Mouse (Mus musculus): ENCODE measurements around the gene Adam21. TPM values are rescaled to one million over a fixed set of nuclear protein-coding genes. Genes with fewer than 3 reads are reported as not detected.

The Adam21 gene
- polyA plus RNA-seq (2016; fragmentation: Nextera tagmentation; extraction: Ambion mirVana), result 0.09 and 0.21 TPM in 2 replicates

- no peak for ATAC-seq (ENCODE audit: insufficient number of reproducible peaks, low FRiP score)
- Histone ChIP-seq H3K27ac (ENCODE audit: poor library complexity, severe bottlenecking) (no peak within 1 kb of the TSS), H3K4me2 (no peak within 1 kb of the TSS), H3K4me1 (replicated peaks) (no peaks in the 10 kb centered on the region), H3K27me3 (replicated peaks) (no peaks in the 10 kb centered on the region), H3K9ac (no peak within 1 kb of the TSS), H3K9me3 (replicated peaks) (no peaks in the 10 kb centered on the region), H3K36me3 (peaks cover 18% of the 10 kb centered on the region), H3K4me3 (no peak within 1 kb of the TSS)
- WGBS, result 77% methylated on average over 1 of the region's 1 CpGs
Observed at GRCm38 (mm10) chr12:81568374-81568773, at the start of gene Adam21. Adam21 (minus strand) TSS chr12:81568474.

- no peaks in the 10 kb centered on the region for H3K4me1 ChIP-seq (replicated peaks)
- no peak overlapping the region for H3K27ac ChIP-seq (ENCODE audit: poor library complexity, severe bottlenecking)
- ATAC-seq (ENCODE audit: insufficient number of reproducible peaks, low FRiP score), result no peak
- H3K9ac ChIP-seq, result no peak overlapping the region
- no peaks in the 10 kb centered on the region for H3K9me3 ChIP-seq (replicated peaks)
- no peaks in the 10 kb centered on the region for H3K36me3 ChIP-seq
- H3K27me3 ChIP-seq (replicated peaks), result peaks cover 9% of the 10 kb centered on the region
- no peak overlapping the region for H3K4me2 ChIP-seq
- H3K4me3 ChIP-seq, result no peak overlapping the region
- 68% methylated on average over 7 of the region's 7 CpGs for WGBS
Observed at GRCm38 (mm10) chr12:81616980-81617379, 48.7 kb upstream of the Adam21 start.

GRCm38 (mm10) chr12:81615807-81616206, 47.5 kb upstream of the Adam21 start:
- Histone ChIP-seq H3K9ac (no peak overlapping the region), H3K4me1 (replicated peaks) (no peaks in the 10 kb centered on the region), H3K27ac (ENCODE audit: poor library complexity, severe bottlenecking) (no peak overlapping the region), H3K36me3 (no peaks in the 10 kb centered on the region), H3K27me3 (replicated peaks) (peaks cover 9% of the 10 kb centered on the region), H3K4me3 (no peak overlapping the region), H3K4me2 (no peak overlapping the region), H3K9me3 (replicated peaks) (no peaks in the 10 kb centered on the region)
- no peak for ATAC-seq (ENCODE audit: insufficient number of reproducible peaks, low FRiP score)
- whole genome bisulfite sequencing, result 77% methylated on average over 6 of the region's 6 CpGs

GRCm38 (mm10) chr12:81609445-81609844, 41.2 kb upstream of the Adam21 start:
- no peak overlapping the region for H3K4me3 ChIP-seq
- H3K27me3 ChIP-seq (replicated peaks), result no peaks in the 10 kb centered on the region; the same call in 1 of the 2 replicates
- no peak for ATAC-seq (ENCODE audit: insufficient number of reproducible peaks, low FRiP score)
- H3K36me3 ChIP-seq, result no peaks in the 10 kb centered on the region
- H3K9ac ChIP-seq, result no peak overlapping the region
- no peak overlapping the region for H3K4me2 ChIP-seq
- 0 out of 2 replicates have a peak, but pooled peaks cover 3% of the 10 kb centered on the region for H3K4me1 ChIP-seq (replicated peaks)
- H3K27ac ChIP-seq (ENCODE audit: poor library complexity, severe bottlenecking), result no peak overlapping the region
- no peaks in the 10 kb centered on the region for H3K9me3 ChIP-seq (replicated peaks)

GRCm38 (mm10) chr12:81604995-81605784, 36.9 kb upstream of the Adam21 start:
- Histone ChIP-seq H3K4me2 (no peak overlapping the region), H3K4me3 (no peak overlapping the region), H3K36me3 (no peaks in the 10 kb centered on the region), H3K9ac (no peak overlapping the region), H3K27ac (ENCODE audit: poor library complexity, severe bottlenecking) (no peak overlapping the region), H3K9me3 (replicated peaks) (no peaks in the 10 kb centered on the region), H3K27me3 (replicated peaks) (0 out of 2 replicates have a peak, but pooled peaks cover 8% of the 10 kb centered on the region), H3K4me1 (replicated peaks) (0 out of 2 replicates have a peak, but pooled peaks cover 3% of the 10 kb centered on the region)
- no peak for ATAC-seq (ENCODE audit: insufficient number of reproducible peaks, low FRiP score)
- WGBS, result 53% methylated on average over 5 of the region's 5 CpGs

- Histone ChIP-seq H3K9me3 (replicated peaks) (no peaks in the 10 kb centered on the region), H3K4me1 (replicated peaks) (no peaks in the 10 kb centered on the region), H3K27ac (ENCODE audit: poor library complexity, severe bottlenecking) (no peak overlapping the region), H3K9ac (no peak overlapping the region), H3K27me3 (replicated peaks) (0 out of 2 replicates have a peak, but pooled peaks cover 5% of the 10 kb centered on the region), H3K4me2 (no peak overlapping the region), H3K4me3 (no peak overlapping the region), H3K36me3 (no peaks in the 10 kb centered on the region)
- WGBS, result 59% methylated on average over 8 of the region's 8 CpGs
- no peak for ATAC-seq (ENCODE audit: insufficient number of reproducible peaks, low FRiP score)
Observed at GRCm38 (mm10) chr12:81596547-81597262, 28.4 kb upstream of the Adam21 start.

GRCm38 (mm10) chr12:81594902-81595671, 26.8 kb upstream of the Adam21 start, which contains the start of gene Med6:
Med6 (minus strand) TSS chr12:81595008.
- Histone ChIP-seq H3K9ac (peak within 1 kb of the TSS; percentile 79), H3K4me2 (peak within 1 kb of the TSS; percentile 61), H3K9me3 (replicated peaks) (no peaks in the 10 kb centered on the region), H3K27me3 (replicated peaks) (no peaks in the 10 kb centered on the region), H3K4me3 (peak within 1 kb of the TSS; percentile 83), H3K27ac (ENCODE audit: poor library complexity, severe bottlenecking) (0 out of 2 replicates have a peak within 1 kb of the TSS, but pooled peaks have one; percentile 34), H3K4me1 (replicated peaks) (no peaks in the 10 kb centered on the region), H3K36me3 (peaks cover 10% of the 10 kb centered on the region)
- 2% methylated on average over 36 of the region's 36 CpGs for WGBS
- ATAC-seq (ENCODE audit: insufficient number of reproducible peaks, low FRiP score), result peak; percentile 99

GRCm38 (mm10) chr12:81567931-81568330, 343 bp downstream of the Adam21 start:
- Histone ChIP-seq H3K9me3 (replicated peaks) (no peaks in the 10 kb centered on the region), H3K27ac (ENCODE audit: poor library complexity, severe bottlenecking) (no peak overlapping the region), H3K4me3 (no peak overlapping the region), H3K4me2 (no peak overlapping the region), H3K27me3 (replicated peaks) (no peaks in the 10 kb centered on the region), H3K9ac (no peak overlapping the region), H3K36me3 (peaks cover 14% of the 10 kb centered on the region), H3K4me1 (replicated peaks) (no peaks in the 10 kb centered on the region)
- WGBS, result 80% methylated on average over 5 of the region's 5 CpGs
- ATAC-seq (ENCODE audit: insufficient number of reproducible peaks, low FRiP score), result no peak

GRCm38 (mm10) chr12:81564173-81564572, 4.1 kb downstream of the Adam21 start:
- Histone ChIP-seq H3K9ac (no peak overlapping the region), H3K27ac (ENCODE audit: poor library complexity, severe bottlenecking) (no peak overlapping the region), H3K9me3 (replicated peaks) (no peaks in the 10 kb centered on the region), H3K4me2 (no peak overlapping the region), H3K4me1 (replicated peaks) (no peaks in the 10 kb centered on the region), H3K27me3 (replicated peaks) (no peaks in the 10 kb centered on the region), H3K4me3 (no peak overlapping the region), H3K36me3 (no peaks in the 10 kb centered on the region)
- no peak for ATAC-seq (ENCODE audit: insufficient number of reproducible peaks, low FRiP score)
- WGBS, result 94% methylated on average over 3 of the region's 3 CpGs

GRCm38 (mm10) chr12:81549286-81549685, 19.0 kb downstream of the Adam21 start:
- no peak overlapping the region for H3K4me2 ChIP-seq
- H3K27ac ChIP-seq (ENCODE audit: poor library complexity, severe bottlenecking), result no peak overlapping the region
- no peak overlapping the region for H3K9ac ChIP-seq
- no peak for ATAC-seq (ENCODE audit: insufficient number of reproducible peaks, low FRiP score)
- H3K4me3 ChIP-seq, result no peak overlapping the region
- H3K4me1 ChIP-seq (replicated peaks), result no peaks in the 10 kb centered on the region
- no peaks in the 10 kb centered on the region for H3K27me3 ChIP-seq (replicated peaks)
- 91% methylated on average over 3 of the region's 3 CpGs for WGBS
- H3K36me3 ChIP-seq, result no peaks in the 10 kb centered on the region
- H3K9me3 ChIP-seq (replicated peaks), result no peaks in the 10 kb centered on the region

- Histone ChIP-seq H3K4me2 (no peak overlapping the region), H3K27ac (ENCODE audit: poor library complexity, severe bottlenecking) (no peak overlapping the region), H3K4me3 (no peak overlapping the region), H3K9ac (no peak overlapping the region), H3K27me3 (replicated peaks) (no peaks in the 10 kb centered on the region), H3K9me3 (replicated peaks) (no peaks in the 10 kb centered on the region), H3K36me3 (no peaks in the 10 kb centered on the region), H3K4me1 (replicated peaks) (no peaks in the 10 kb centered on the region)
- no peak for ATAC-seq (ENCODE audit: insufficient number of reproducible peaks, low FRiP score)
- 64% methylated on average over 4 of the region's 4 CpGs for WGBS
Observed at GRCm38 (mm10) chr12:81547163-81547562, 21.1 kb downstream of the Adam21 start.

Measured in heart, embryonic 12.5 days (tissue).